Mouse (Mus musculus): ENCODE data around the gene Asic3.
A peak's percentile ranks its signal among the peaks of the same experiment; 100 is the strongest.

Asic3 gene

DNA sequence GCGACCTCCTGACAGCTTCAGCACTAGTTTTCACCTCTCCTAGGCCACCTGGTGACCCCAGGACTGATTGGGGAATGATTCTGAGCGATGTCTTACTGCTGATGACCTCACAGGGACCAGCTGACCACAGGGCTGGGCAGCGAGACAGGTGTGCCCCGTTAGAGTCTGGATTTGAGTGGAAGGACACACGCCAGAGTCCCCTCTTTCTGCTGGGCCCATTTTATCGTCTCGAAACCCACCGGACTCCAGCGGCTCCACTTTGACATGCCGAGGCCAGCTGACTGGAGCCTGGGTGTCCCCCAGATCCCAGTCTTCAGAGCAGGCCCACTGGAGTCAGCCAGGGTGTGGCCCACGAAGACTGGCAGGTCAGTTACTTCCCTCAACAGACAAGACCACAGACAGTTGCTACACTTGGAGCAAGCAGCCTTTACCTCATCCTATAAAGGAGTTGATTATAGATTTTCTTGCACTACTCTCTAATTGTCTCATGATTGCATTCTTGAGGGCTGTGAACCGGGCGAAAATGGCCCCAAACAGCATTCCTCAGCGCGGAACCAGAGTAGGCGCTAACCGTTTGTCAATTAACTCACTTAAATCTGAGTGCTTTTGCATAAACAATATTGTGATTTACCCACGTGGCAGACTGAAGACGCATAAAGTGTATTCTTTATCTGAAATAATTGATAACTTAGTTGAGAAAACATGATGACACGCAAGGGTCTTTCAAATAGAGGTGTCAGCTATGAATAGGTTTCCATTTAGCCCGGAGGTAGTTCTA is 11.0 kb downstream of the Asic3 start:
- DNase-seq: no peak

DNA sequence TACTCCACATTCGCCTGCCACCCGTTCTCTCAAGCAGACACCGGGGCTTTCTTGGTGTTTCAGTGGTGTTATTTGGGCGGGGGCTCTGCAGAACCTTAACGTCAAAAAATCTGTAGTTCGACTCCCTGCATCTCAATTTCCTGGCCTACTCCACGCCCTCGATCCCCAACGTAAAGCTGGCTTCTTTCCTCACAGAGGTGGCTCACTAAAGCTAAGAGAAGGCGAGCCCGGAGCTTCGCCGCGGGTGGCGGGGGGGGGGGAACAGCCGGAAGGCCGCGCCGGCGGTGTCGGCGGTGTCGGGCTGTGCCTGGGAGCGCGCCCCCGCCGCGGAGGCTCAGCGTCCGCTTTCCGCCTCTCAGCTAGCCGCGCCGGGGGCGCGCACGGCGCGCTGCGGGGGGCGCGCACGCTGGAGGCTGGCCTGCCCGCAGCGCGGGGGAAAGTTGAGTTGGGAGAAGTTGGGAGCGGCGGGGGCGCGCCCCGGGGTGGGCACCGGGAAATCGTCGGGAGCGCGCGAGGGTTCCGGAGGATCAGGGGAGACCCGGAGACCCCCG is 11.7 kb downstream of the Asic3 start:
- peak; percentile 80 to 90 for DNase-seq

DNA sequence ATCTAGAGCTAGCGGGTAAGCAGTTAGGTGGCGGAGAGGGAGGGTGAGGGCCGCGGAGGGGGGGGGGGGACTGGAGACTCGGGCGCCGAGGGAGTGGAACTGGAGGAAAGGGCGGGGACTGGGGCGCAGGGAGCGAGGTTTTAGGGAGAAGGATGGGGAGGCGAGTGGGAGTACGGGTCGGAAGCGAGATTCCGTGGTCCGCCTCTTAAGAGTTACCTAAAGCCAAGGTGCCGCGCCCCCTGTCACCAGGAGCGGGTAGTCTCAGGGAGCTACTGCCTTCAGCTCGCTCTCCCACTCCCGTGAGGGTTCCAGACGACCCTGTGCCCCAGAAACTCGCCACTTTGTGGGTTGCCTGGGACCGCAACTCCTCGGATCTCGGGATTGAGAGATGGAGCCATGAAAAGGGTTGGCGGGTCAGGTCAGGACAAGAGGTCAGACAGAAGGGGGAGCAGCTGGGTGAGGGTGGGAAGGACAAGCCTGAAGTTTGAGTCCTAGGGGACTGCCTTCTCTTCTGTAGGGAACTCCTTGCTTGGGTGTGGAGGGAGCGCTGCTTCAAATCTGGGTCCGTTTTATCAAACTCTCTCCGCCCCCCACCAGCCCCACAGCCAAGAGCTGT is 12.3 kb downstream of the Asic3 start:
- peak in 1 of 2 experiments; percentile 57 for DNase-seq

DNA sequence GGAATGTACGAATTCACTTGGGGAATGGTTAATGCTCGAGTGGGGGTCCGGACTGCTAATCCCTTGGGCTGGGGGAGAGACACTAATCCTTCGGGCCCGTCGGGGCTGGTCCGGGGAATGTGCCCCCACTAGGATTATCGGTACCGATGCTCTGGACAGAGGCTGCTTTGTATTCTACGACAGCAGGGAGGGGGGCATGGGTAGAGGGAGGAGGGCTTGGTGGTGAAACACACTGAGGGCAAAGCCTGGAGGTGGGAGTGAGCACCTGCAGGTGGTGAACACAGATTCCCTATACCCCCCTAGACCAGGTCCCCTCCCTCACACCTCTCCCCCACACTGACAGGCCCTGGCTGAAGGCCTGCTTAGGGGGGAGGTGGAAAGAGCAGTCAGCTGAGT is 12.8 kb downstream of the Asic3 start:
- DNase-seq: no peak

DNA sequence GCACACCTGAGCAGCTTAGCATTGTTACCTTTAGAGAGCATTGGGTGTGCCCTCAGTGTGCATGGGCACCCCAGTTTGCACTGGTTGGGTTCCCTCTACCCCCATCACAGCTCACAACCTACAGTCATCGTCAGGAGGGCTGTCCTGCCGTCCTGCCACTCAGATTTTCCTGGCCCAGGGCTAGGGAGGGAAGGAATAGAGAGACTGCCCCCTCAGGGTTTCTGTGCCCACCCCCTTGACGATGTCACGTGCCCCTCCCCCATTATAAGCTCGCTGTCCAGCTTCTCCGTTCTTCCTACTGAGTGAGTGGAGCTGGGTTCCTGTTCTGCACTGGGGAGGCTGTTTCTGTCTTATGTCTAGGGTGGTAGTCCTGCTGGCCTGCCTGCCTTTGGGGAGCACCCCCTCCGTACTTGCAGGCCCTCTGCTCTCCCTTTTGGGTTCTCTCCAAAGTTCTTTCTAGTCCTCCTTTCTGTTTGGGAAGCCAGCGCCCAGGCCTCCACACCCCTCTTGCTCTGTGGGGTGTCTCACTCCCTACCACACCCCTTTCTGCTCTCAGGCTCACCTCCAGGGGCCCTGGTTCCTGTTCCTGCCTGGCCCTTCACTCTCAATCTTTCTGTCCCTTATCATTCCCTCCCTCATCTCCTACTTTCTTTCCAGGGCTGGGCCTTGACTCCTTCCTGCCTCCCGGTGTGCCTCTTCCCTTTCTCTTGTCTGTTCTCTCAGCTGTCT is 13.5 kb downstream of the Asic3 start:
- no peak for DNase-seq

DNA sequence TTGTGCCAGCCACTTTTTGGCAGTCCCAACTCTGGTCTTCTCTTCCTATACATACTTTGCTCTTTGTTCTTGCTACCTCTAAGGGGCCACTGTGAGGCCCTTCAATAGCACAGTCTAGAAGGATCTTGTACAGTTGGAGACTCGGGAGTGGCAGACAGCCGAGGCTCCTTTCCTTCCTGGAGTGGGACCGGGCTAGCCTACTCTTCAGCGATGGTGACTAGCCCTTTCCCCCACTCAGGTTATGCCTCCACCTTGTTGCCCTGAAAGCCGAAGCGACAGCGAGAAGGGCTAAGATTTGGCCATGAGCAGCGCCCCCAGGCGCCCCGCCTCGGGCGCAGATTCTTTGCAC is 14.1 kb downstream of the Asic3 start:
- no peak for DNase-seq

DNA sequence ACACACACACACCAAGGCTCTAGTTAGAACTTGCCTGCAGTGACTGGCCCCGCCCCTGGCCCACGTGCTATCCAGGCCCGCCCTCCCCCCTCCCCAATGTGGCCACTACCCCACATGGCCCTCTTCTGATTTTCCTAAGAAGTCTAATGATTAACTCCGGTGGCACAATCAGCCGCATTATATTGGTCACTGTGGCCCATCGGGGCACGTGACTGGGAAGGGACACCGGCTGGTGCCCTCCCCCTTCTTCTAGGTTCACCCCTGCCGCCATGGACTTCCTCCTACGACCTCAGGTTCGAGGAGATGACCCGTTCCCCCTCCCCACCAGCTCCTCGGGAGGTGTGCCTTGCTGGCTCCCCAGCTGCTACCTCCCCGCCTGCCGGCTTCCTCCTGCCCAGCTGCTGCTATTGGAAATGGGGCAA is 14.8 kb downstream of the Asic3 start:
- no peak for DNase-seq

DNA sequence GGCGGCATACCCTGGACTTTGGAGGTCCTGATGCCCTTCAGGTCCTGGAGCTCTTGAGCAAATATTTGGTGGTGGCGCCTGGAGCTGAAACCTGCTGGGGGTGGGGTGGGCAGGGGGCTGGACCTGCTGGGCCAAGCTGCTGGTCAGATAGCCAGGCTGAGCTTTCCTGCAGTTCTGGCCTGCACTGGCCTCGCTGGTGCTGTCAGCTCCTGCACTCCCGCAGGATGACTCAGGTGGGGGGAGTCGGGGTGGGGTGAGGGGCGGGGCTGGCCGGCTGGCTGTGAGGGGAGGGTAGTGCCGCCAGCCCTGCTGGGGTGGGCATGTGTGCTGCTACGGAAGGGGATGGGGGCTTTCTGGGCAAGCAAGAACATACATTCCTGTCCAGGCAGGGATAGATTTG is 15.4 kb downstream of the Asic3 start:
- DNase-seq: no peak

DNA sequence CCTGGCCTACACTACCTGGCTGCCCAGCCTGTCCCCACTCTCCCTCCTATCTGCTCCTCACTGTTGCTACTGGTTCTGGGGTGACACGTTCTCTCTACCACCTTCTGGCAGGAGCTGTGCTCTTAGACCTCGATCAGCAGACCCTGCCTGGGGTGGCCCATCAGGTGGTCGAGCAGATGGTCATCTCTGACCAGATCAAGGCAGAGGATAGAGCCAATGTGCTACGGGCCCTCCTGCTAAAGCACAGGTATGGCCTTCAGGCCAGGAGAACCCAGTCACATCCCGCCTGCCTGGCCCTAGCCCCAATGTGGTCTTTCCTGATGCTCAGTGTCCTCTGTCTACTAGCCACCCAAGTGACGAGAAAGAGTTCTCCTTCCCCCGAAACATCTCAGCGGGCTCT is 20.8 kb downstream of the Asic3 start:
- DNase-seq: no peak

DNA sequence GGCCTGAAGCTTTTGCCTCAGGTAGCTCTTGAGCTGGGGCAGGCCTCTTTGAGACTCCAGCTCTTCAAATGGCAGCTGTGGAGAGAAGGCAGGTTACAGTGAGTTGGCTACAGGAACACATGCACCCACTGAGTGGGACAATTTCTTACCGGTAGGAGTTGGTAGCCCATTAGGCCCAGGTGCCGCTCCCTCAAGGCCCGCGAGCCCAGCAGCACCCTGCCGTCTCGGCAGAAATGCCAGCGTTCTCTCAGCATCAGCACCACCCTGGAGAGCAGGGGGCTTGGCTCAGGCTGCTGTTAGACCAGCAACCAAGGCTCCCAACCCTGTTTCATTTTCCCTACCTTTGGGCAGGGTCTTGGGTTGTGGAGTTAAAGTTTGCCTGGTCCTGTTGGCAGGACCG is 28.0 kb downstream of the Asic3 start:
- DNase-seq: no peak

DNA sequence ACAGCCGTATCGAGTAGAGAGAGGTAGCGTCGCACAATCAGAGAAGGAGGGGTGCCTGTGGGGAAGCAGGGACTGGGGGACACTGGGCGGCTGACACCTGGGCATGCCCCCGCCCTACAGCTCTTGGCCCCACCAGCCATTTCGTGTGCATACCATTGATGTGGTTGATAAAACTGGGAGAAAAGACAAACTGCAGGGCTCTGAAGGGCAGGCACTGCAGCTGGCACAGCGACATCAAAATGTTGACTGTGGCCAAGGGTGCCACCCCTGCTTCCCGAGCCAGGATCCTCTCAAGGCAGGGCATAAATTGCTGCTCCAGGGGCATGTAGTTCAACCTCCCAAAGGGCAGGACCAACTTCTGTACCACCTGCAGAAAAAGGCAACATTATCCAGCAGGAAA is 28.8 kb downstream of the Asic3 start:
- no peak for DNase-seq

DNA sequence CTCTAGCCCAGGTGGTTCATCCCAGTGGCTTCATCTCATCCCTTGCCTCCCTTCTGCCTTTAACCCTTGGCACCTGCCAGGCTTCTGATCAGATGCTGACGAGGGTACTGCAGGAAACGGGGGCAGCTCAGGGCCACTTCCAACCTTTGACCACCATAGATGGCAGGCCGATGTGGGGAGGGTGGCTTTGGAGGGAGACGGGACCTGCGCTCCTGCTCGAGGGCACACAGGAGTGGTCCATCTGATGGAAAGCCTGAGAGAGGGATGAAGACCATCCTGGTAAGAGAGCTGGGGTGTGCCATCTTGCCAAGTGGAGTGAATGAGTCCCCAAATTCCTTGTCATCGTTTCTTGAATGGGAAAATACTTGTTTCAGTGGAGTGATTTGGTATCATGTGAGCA is 30.0 kb downstream of the Asic3 start:
- DNase-seq: no peak

DNA sequence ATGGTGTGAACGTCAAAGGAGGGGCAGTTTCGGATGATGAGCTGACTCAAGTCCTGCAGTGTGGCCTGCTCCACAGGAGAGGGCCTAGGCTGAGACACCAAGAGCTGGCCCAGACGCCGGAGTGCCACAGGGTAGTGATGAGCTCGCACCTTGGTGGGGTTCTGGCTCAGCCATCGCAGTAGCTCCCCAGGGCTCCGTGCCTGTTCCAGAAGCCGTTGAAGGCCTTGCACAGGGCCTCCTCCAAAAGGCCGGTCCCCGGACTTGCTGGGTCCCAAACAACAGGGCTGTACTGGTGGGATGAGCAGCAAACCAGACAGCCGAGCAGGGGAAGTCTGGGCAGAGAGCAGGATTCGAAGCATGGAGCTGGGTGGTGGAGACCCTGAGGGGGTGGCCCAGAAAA is 30.7 kb downstream of the Asic3 start:
- peak; percentile 49 to 66 for DNase-seq

DNA sequence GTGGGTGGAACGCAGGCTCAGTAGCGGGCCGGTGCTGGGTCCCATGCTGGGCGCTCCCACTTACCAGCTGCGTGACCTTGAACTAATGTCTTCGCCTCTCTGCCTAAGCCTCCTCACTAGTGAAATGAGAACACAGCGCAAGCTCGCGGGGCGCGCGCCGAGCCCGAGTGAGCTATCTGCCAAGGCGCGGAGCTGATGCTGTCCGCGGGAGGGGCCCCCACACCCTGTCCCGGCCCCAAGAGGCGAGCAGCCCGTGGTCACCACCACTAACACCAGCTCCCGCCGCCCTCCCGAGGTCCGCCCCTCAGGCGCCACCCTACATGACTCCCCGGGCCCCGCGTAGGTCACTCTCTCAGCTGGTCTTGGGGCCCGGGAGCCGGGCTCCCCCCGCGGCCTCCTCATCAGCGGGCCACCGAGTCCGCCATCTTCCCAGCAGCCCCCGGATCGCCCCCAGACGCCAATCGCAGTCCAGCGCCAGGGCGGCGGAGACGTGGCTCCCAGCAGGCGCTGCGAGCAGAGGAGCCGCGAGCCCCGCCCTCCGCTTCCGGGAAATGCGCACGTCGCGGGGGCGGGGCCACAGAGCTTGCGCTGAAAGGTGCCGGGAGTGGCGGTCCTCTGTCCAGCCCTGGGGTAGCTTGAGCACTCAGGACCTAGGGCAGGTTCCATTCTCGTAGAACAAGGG is 31.7 kb downstream of the Asic3 start, which contains the start of gene Fastk:
TSS of gene Fastk (minus strand) at position 542 of the 682 bp plus-strand sequence.
- DNase-seq: peak; percentile 95 to 98

DNA sequence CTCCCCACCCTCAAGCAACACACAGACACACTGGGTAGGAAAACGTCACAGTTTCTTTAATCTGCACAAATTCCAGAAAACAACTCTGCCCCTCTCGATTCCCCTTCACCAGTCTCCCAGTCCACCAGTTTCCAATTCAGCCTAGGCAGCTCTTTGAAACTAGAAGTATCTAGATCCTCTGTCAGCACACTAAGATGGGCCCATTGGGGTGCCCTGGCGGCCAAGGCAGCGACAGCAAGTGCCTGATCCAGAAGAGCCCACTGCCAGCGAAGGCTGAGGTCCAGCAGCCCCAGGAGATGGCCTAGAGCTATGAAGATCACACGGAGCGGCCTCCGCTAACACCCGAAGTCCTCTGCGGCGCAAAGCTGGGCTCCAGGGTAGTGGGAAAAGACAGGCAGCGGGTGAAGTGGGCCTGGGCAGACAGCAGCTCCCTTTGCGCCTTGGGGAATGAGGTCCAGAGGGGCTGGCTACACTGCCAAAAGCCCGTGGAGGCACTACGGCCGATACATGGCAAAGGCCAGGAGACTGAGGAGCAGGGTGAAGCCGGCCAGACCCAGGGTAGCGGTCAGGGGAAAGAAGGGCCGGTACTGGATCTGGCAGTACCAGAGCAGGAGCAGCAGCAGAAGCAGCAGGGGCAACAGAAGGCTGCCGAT is 32.4 kb downstream of the Asic3 start:
- peak; percentile 35 to 51 for DNase-seq

DNA sequence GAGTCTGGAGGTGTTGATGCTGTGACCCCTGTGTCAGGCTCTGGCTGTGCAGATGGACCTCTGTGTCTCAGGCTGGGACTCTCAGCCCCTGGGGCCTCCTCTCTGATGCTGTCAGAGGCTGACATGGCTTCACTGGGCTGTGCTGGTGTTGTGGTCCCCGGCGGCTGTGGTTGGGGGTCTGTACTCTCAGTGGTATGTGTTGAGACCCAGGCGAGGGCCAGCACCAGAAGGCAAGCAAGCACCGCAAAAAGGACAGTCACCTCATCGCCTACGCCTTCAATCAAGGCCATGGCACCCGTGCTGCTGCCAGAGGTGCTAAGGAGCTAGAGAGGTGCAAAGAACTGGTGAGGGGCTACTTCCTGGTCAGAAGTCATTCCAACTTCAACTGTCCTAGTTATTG is 33.4 kb downstream of the Asic3 start:
- DNase-seq: no peak

DNA sequence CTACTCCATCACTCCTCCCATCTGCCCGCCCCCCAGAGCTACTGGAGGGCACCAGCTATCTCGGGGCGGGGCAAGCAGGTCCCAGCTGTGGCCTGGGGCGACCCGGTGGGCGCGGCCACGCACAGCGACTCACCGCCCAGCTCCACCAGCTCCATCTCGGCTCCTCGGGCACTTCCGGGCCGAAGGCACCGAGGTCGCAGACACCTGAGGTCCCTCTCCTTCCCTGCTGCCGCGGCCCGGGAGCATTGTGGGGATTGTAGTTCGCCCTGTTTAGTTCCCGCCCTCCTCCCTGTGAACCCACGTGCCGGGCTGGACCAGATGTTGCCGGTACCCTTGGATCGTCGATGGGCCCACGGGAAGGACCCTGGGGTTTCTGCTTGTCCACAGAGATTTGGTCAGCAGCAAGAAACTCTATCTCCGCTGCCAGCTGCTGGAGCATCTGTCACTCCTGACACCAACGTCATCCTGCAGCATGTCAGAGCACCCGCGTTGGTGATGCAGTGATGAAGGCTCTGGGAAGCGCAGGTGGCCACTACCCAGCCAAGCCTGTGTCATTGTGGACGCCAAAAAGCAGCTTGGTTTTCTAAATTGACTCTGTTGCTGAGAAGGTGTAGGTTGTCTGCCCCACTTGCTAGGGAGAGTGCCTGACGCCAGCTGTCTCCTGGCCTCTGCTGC is 34.6 kb downstream of the Asic3 start, which contains the start of gene Tmub1:
TSS of gene Tmub1 (minus strand) at position 231 of the 675 bp plus-strand sequence.
- DNase-seq: peak; percentile 85 to 87

DNA sequence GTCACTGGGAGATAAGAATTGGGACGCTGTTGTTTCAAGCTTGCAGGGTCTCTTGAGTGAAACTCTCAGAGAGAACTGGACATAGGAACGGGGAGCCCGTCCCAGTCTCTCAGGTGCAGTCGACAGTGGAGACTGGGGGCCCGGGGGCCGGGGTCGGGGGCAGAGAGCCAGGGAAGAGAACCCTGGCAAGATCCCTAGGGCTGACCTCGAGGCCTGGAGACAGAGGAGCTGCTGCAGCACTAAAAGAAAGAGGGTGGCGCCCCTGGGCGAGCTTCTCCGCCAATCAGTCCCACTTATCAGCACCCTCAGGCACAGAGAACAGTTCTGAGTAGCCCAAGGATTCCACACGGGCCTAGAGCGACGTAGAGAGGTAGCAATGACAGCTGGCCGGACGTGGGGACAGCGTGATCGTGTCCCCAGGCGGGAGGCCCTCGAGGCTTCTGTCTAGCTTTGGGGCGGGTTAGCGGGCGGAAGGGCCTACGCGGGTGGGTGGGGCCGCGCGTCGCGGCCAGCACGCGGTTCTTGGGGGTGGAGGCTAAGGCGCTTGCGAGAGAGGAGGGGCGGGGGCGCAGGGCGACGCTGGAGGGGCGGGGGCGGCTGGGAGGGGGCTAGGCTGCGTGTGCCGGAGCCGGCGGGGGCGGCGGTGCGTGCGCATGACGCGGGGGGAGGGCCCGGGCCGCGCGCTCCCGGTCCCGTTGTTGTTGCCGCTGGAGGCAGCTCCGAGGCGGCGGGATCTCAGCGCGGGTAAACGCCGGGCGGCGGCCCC is 38.3 kb downstream of the Asic3 start:
- peak; percentile 91 to 95 for DNase-seq

DNA sequence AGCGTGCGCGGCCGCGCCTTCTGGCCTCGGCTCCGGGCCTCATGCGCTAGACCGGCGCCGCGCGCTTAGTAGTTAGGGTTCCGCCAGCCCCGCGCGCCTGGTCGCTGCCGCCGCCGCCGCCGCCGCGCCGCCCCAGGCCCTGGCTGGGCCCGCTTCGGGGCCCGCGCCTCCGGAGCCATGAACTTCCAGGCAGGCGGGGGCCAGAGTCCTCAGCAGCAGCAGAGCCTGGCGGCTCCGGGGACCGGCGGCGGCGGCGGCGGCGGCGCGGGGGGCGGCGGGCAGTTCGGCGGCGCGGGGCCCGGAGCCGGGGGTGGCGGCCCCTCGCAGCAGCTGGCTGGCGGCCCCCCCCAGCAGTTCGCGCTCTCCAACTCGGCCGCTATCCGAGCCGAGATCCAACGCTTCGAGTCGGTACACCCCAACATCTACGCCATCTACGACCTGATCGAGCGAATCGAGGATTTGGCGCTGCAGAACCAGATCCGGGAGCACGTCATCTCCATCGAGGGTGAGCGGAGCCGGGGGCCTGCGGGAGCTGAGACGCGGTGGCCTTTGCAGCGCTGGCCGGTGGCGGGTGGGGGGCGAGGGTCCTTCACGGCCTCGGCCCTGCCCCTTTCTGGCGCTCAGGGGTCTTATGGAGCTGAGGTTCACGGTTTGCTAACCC is 39.0 kb downstream of the Asic3 start, which contains the start of gene Agap3:
TSS of gene Agap3 (plus strand) at position 148 of the 661 bp plus-strand sequence.
- peak; percentile 66 to 67 for DNase-seq

DNA sequence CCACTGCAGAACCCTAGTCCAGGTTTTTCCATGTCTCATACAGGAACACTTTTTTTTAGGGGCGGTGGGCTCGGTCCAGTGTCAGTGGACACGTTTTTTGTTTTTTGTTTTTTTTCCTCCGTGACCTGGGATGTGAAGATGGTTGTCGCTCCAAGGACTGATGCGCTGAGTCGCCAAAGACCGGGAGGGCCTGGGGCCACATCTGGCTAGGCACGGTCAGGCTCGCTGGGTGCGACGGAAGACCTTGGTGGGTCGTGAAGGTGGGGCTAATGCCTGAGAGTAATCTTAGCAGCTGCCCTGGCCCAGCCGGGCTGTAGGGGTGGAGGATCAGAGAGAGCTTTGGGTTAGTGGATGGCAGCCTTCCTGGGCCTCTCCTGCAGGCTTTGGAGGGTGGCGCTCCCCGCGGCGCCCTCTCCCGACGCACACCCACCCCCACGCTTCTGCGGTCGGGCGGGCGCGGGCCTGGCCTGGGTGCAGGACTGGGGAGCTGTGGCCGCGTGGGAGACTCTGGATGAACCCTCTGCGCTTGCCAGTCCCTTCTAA is 39.6 kb downstream of the Asic3 start:
- DNase-seq: peak in 1 of 2 experiments; percentile 67

All from cerebellum, postnatal 25 days (tissue).